Mouse (Mus musculus) heart, adult 9 months (tissue): ENCODE data around the gene Olfr894.
"Not testable (repeated sequence)": the region's sequence is repeated elsewhere in the genome, so short reads cannot be mapped to it uniquely, and the experiment has no call there.

Experiments used
- DNase-seq, 2 experiments: peaks; one replicate each; pipeline ENCODE4 v3.0.0; 2022; ENCODE audit warnings: low spot score in 2 of 2

The Olfr894 gene

GRCm38 (mm10) chr9:38217755-38218154, at the start of gene Olfr894:
TSS of gene Olfr894 (plus strand) at chr9:38218055.
- no peak for DNase-seq

- not testable (repeated sequence) for DNase-seq
Measured at GRCm38 (mm10) chr9:38168341-38168740, 49.5 kb upstream of the Olfr894 start.

- no peak for DNase-seq
Measured at GRCm38 (mm10) chr9:38180721-38181120, 37.1 kb upstream of the Olfr894 start, which contains the start of gene Olfr891. TSS of gene Olfr891 (minus strand) at chr9:38180821.

- DNase-seq = no peak
Measured at GRCm38 (mm10) chr9:38208065-38208464, 9.8 kb upstream of the Olfr894 start, which contains the start of gene Olfr893. TSS of gene Olfr893 (plus strand) at chr9:38208365.

GRCm38 (mm10) chr9:38252474-38252873, 34.6 kb downstream of the Olfr894 start, which contains the start of gene Olfr143:
TSS of gene Olfr143 (plus strand) at chr9:38252774.
- no peak for DNase-seq

- no peak for DNase-seq
Measured at GRCm38 (mm10) chr9:38267551-38267950, 49.7 kb downstream of the Olfr894 start, which contains the start of gene Olfr895. TSS of gene Olfr895 (plus strand) at chr9:38267851.
